20 mouse cellular contexts compared by ENCODE assay signal in genomic region chr11:35088136-35088535, GRCm38 (mm10). TPM values are rescaled to one million over a fixed set of nuclear protein-coding genes. Genes with fewer than 3 reads are reported as not detected.
"Had no signal": no experiment of that assay in that cellular context is flagged by ENCODE, and none has a peak within 500 bp of the region (broad histone marks: within the 10 kb centered on the region; RNA-seq: fewer than 3 reads in every experiment).

No protein-coding gene starts in this region.

- H3K27me3 ChIP-seq: megakaryocyte, embryonic 14.5 days; midbrain, embryonic 13.5 days; neural tube, embryonic 13.5 days; neural tube, embryonic 15.5 days had no signal

- H3K9ac ChIP-seq: lung, embryonic 14.5 days; midbrain, embryonic 13.5 days; neural tube, embryonic 13.5 days; neural tube, embryonic 15.5 days had no signal

- ATAC-seq: midbrain, embryonic 13.5 days; midbrain, embryonic 16.5 days had no signal

- H3K36me3 ChIP-seq: midbrain, embryonic 13.5 days; neural tube, embryonic 13.5 days; neural tube, embryonic 15.5 days had no signal

- H3K4me2 ChIP-seq: lung, embryonic 14.5 days; midbrain, embryonic 11.5 days; midbrain, embryonic 13.5 days; neural tube, embryonic 13.5 days; neural tube, embryonic 15.5 days had no signal

- H3K4me3 ChIP-seq: megakaryocyte, embryonic 14.5 days; midbrain, embryonic 13.5 days; myocyte; neural tube, embryonic 13.5 days; neural tube, embryonic 15.5 days had no signal

- H3K9me3 ChIP-seq: megakaryocyte, embryonic 14.5 days; midbrain, embryonic 13.5 days; neural tube, embryonic 13.5 days; neural tube, embryonic 15.5 days had no signal

- H3K4me1 ChIP-seq: megakaryocyte, embryonic 14.5 days; midbrain, embryonic 13.5 days had no signal

- DNase-seq: lung, adult 18-20 months; lung, embryonic 14.5 days; lung, postnatal 10 days; retina, postnatal 1 day; right cerebral cortex, adult 18-20 months; right cerebral cortex, postnatal 25 days; right cerebral cortex, postnatal 4 days; spleen, adult 18-20 months; thymus, adult 2 months; thymus, postnatal 25 days; thymus, postnatal 4 days had no signal

- H3K27ac ChIP-seq: macrophage; midbrain, embryonic 13.5 days; neural tube, embryonic 13.5 days; neural tube, embryonic 15.5 days had no signal

RNA-seq across cellular contexts. Expression of gene Slit3, which starts 32.9 kb away (rescaled TPM):
- total RNA-seq: megakaryocyte progenitor cell, adult 5-6 weeks had no signal
- polyA plus RNA-seq: macrophage, myocyte had no signal
